Mouse (Mus musculus): ENCODE data around the gene Lgals9. TPM values are rescaled to one million over a fixed set of nuclear protein-coding genes. Genes with fewer than 3 reads are reported as not detected.

The Lgals9 gene
- total and polyA plus RNA-seq, 2 experiments from 2014 or later, result 21.8 to 24.0 TPM

GRCm38 (mm10) chr11:78924111-78924510 is 60.6 kb downstream of the Lgals9 start:
- Histone ChIP-seq H3K9ac (replicated peaks; ENCODE audit: low read length) (no peak overlapping the region), H3K4me2 (ENCODE audit: low read depth, low read length) (no peak overlapping the region), H3K27me3 (ENCODE audit: insufficient read depth, low read length) (peaks cover 34% of the 10 kb centered on the region), H3K27ac (no peak overlapping the region), H3K4me3 (ENCODE audit: low read length) (no peak overlapping the region), H3K4me1 (ENCODE audit: insufficient read depth, low read length) (0 out of 2 replicates have a peak, but pooled peaks cover 1% of the 10 kb centered on the region), H3K9me3 (ENCODE audit: low read length) (no peaks in the 10 kb centered on the region), H3K36me3 (ENCODE audit: insufficient read depth, low read length) (no peaks in the 10 kb centered on the region)
- ATAC-seq (no peak), DNase-seq (ENCODE audit: low spot score) (no peak)
- WGBS, result 12% methylated on average over 9 of the region's 9 CpGs
- TF ChIP-seq CTCF (IDR thresholded peaks at IDR 0.05; ENCODE audit: low read depth), result no peak

GRCm38 (mm10) chr11:78922678-78923407 is 61.9 kb downstream of the Lgals9 start:
- no peak overlapping the region for H3K9ac ChIP-seq (replicated peaks; ENCODE audit: low read length)
- peak; percentile 69 for DNase-seq (ENCODE audit: low spot score)
- TF ChIP-seq CTCF (IDR thresholded peaks at IDR 0.05; ENCODE audit: low read depth), result peak; percentile 89
- H3K36me3 ChIP-seq (ENCODE audit: insufficient read depth, low read length), result no peaks in the 10 kb centered on the region
- H3K9me3 ChIP-seq (ENCODE audit: low read length), result no peaks in the 10 kb centered on the region
- peaks cover 34% of the 10 kb centered on the region for H3K27me3 ChIP-seq (ENCODE audit: insufficient read depth, low read length)
- ATAC-seq, result 0 out of 2 replicates have a peak, but pooled peaks have one; percentile 40
- no peaks in the 10 kb centered on the region for H3K4me1 ChIP-seq (ENCODE audit: insufficient read depth, low read length)
- no peak overlapping the region for H3K27ac ChIP-seq
- WGBS, result 36% methylated on average over 8 of the region's 8 CpGs
- H3K4me3 ChIP-seq (ENCODE audit: low read length), result no peak overlapping the region
- H3K4me2 ChIP-seq (ENCODE audit: low read depth, low read length), result no peak overlapping the region

GRCm38 (mm10) chr11:78920411-78920939 is 64.3 kb downstream of the Lgals9 start, which contains the start of gene Nos2:
Gene Nos2 (plus strand): TSS chr11:78920787.
- peaks cover 21% of the 10 kb centered on the region for H3K27me3 ChIP-seq (ENCODE audit: insufficient read depth, low read length)
- TF ChIP-seq CTCF (IDR thresholded peaks at IDR 0.05; ENCODE audit: low read depth), result no peak
- H3K4me2 ChIP-seq (ENCODE audit: low read depth, low read length), result no peak within 1 kb of the TSS
- ATAC-seq (no peak), DNase-seq (ENCODE audit: low spot score) (no peak)
- H3K4me1 ChIP-seq (ENCODE audit: insufficient read depth, low read length), result no peaks in the 10 kb centered on the region
- no peaks in the 10 kb centered on the region for H3K9me3 ChIP-seq (ENCODE audit: low read length)
- no peaks in the 10 kb centered on the region for H3K36me3 ChIP-seq (ENCODE audit: insufficient read depth, low read length)
- H3K9ac ChIP-seq (replicated peaks; ENCODE audit: low read length), result no peak within 1 kb of the TSS
- 55% methylated on average over 6 of the region's 6 CpGs for WGBS
- no peak within 1 kb of the TSS for H3K27ac ChIP-seq
- H3K4me3 ChIP-seq (ENCODE audit: low read length), result no peak within 1 kb of the TSS

- Histone ChIP-seq H3K27ac (no peak overlapping the region), H3K4me3 (ENCODE audit: low read length) (no peak overlapping the region), H3K9ac (replicated peaks; ENCODE audit: low read length) (no peak overlapping the region), H3K4me1 (ENCODE audit: insufficient read depth, low read length) (no peaks in the 10 kb centered on the region), H3K4me2 (ENCODE audit: low read depth, low read length) (no peak overlapping the region), H3K27me3 (ENCODE audit: insufficient read depth, low read length) (peaks cover 14% of the 10 kb centered on the region; the same call in 1 of the 2 replicates), H3K9me3 (ENCODE audit: low read length) (no peaks in the 10 kb centered on the region), H3K36me3 (ENCODE audit: insufficient read depth, low read length) (no peaks in the 10 kb centered on the region)
- DNase-seq (ENCODE audit: low spot score), result no peak
- ATAC-seq, result no peak
- 72% methylated on average over 4 of the region's 4 CpGs for WGBS
- no peak for TF ChIP-seq CTCF (IDR thresholded peaks at IDR 0.05; ENCODE audit: low read depth)
These were observed 65.0 kb downstream of the Lgals9 start for GRCm38 (mm10) chr11:78919745-78920144.

GRCm38 (mm10) chr11:78916410-78916809 is 68.3 kb downstream of the Lgals9 start:
- WGBS, result 71% methylated on average over 1 of the region's 1 CpGs
- DNase-seq (ENCODE audit: low spot score), result no peak
- Histone ChIP-seq H3K4me1 (ENCODE audit: insufficient read depth, low read length) (no peaks in the 10 kb centered on the region), H3K36me3 (ENCODE audit: insufficient read depth, low read length) (no peaks in the 10 kb centered on the region), H3K4me2 (ENCODE audit: low read depth, low read length) (no peak overlapping the region), H3K9me3 (ENCODE audit: low read length) (no peaks in the 10 kb centered on the region), H3K9ac (replicated peaks; ENCODE audit: low read length) (no peak overlapping the region), H3K27me3 (ENCODE audit: insufficient read depth, low read length) (no peaks in the 10 kb centered on the region), H3K27ac (no peak overlapping the region), H3K4me3 (ENCODE audit: low read length) (no peak overlapping the region)
- TF ChIP-seq CTCF (IDR thresholded peaks at IDR 0.05; ENCODE audit: low read depth), result no peak
- no peak for ATAC-seq

- no peaks in the 10 kb centered on the region for H3K4me1 ChIP-seq (ENCODE audit: insufficient read depth, low read length)
- H3K9ac ChIP-seq (replicated peaks; ENCODE audit: low read length), result no peak overlapping the region
- no peaks in the 10 kb centered on the region for H3K36me3 ChIP-seq (ENCODE audit: insufficient read depth, low read length)
- no peak overlapping the region for H3K27ac ChIP-seq
- H3K9me3 ChIP-seq (ENCODE audit: low read length), result no peaks in the 10 kb centered on the region
- 72% methylated on average over 6 of the region's 6 CpGs for WGBS
- H3K4me3 ChIP-seq (ENCODE audit: low read length), result no peak overlapping the region
- H3K4me2 ChIP-seq (ENCODE audit: low read depth, low read length), result no peak overlapping the region
- ATAC-seq (no peak), DNase-seq (ENCODE audit: low spot score) (no peak)
- H3K27me3 ChIP-seq (ENCODE audit: insufficient read depth, low read length), result no peaks in the 10 kb centered on the region
- no peak for TF ChIP-seq CTCF (IDR thresholded peaks at IDR 0.05; ENCODE audit: low read depth)
These were observed 69.3 kb downstream of the Lgals9 start for GRCm38 (mm10) chr11:78915473-78915872.

Other genes starting within 250 kb of the Lgals9 start
- gene Ccnq, start 233.2 kb downstream of the Lgals9 start, total RNA-seq (2014; rRNA removed), result 35.9 and 39.0 TPM in 2 replicates
- 35.4 and 37.5 TPM in 2 replicates for gene Ccnq, start 233.2 kb downstream of the Lgals9 start, polyA plus RNA-seq (2015; fragmentation: Nextera tagmentation; extraction: Ambion mirVana)
- gene Lyrm9, start 158.4 kb downstream of the Lgals9 start, total RNA-seq (2014; rRNA removed), result 17.5 and 44.2 TPM in 2 replicates
- gene Lyrm9, start 158.4 kb downstream of the Lgals9 start, polyA plus RNA-seq (2015; fragmentation: Nextera tagmentation; extraction: Ambion mirVana), result 48.5 and 51.6 TPM in 2 replicates
- 0.21 and 0.36 TPM in 2 replicates for gene Nos2, start 64.2 kb downstream of the Lgals9 start, total RNA-seq (2014; rRNA removed)
- gene Nos2, start 64.2 kb downstream of the Lgals9 start, polyA plus RNA-seq (2015; fragmentation: Nextera tagmentation; extraction: Ambion mirVana), result 0.41 and 0.52 TPM in 2 replicates
- 48.0 and 51.3 TPM in 2 replicates for gene Ksr1, start 161.5 kb upstream of the Lgals9 start, total RNA-seq (2014; rRNA removed)
- 1.9 and 2.5 TPM in 2 replicates for gene Ksr1, start 161.5 kb upstream of the Lgals9 start, polyA plus RNA-seq (2015; fragmentation: Nextera tagmentation; extraction: Ambion mirVana)